Mouse (Mus musculus): Measurements from ENCODE around the gene Tspan18. TPM values are rescaled to one million over a fixed set of nuclear protein-coding genes. Genes with fewer than 3 reads are reported as not detected.
A peak's percentile ranks its signal among the peaks of the same experiment; 100 is the strongest.

The Tspan18 gene
- polyA plus RNA-seq, 1 experiment from 2014 or later = 20.1 TPM

DNA sequence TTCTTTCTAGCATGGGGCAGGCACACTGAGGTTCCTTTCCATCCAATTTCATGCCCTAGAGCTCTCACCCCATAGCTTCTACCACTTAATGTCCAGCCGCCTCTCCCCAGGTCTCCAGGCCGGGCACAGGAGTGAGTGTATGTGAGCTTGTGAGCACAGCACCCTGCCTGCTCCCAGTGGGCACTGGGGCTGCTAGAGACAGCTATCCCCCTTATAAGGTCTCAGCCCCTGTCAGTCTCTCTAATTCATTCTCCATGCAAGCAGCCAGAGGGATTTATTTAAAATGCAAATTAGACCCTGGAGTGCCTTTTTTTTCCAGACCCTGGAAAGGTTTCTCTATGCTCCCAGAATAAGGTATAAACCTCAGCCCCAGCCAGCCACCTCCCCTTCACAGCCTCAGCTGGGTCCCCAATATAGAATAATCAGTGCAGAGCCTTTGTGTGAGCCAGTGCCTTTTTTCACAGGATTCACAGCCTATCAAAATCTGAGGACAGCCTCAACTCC is 54.1 kb downstream of the Tspan18 start:
- peak overlapping the region; percentile 27; the same call in 1 of the 2 replicates for H3K9ac ChIP-seq (ENCODE audit: low read depth, low read length)
- WGBS = 35% methylated on average over 2 of the region's 2 CpGs
- no peaks in the 10 kb centered on the region for H3K36me3 ChIP-seq (ENCODE audit: control insufficient read depth, insufficient read depth, low read length)
- H3K27me3 ChIP-seq (ENCODE audit: control insufficient read depth, insufficient read depth, low read depth, low read length) = no peaks in the 10 kb centered on the region
- no peak overlapping the region for H3K4me3 ChIP-seq (ENCODE audit: low read depth, low read length)
- ATAC-seq = 0 out of 2 replicates have a peak, but pooled peaks have one; percentile 12
- H3K4me1 ChIP-seq (ENCODE audit: control insufficient read depth, insufficient read depth, low read length) = peaks cover 41% of the 10 kb centered on the region
- peak overlapping the region; percentile 65 for H3K27ac ChIP-seq (ENCODE audit: low read length)
- H3K4me2 ChIP-seq (ENCODE audit: low read length) = no peak overlapping the region
- no peaks in the 10 kb centered on the region for H3K9me3 ChIP-seq (replicated peaks; ENCODE audit: control insufficient read depth, low read length, poor library complexity, severe bottlenecking)

- 6% methylated on average over 11 of the region's 11 CpGs for WGBS
- no peak overlapping the region for H3K4me2 ChIP-seq (ENCODE audit: low read length)
- no peaks in the 10 kb centered on the region for H3K9me3 ChIP-seq (replicated peaks; ENCODE audit: control insufficient read depth, low read length, poor library complexity, severe bottlenecking)
- H3K4me1 ChIP-seq (ENCODE audit: control insufficient read depth, insufficient read depth, low read length) = peaks cover 31% of the 10 kb centered on the region
- peak; percentile 34 for ATAC-seq
- no peaks in the 10 kb centered on the region for H3K36me3 ChIP-seq (ENCODE audit: control insufficient read depth, insufficient read depth, low read length)
- H3K9ac ChIP-seq (ENCODE audit: low read depth, low read length) = no peak overlapping the region
- H3K27me3 ChIP-seq (ENCODE audit: control insufficient read depth, insufficient read depth, low read depth, low read length) = no peaks in the 10 kb centered on the region
- H3K27ac ChIP-seq (ENCODE audit: low read length) = peak overlapping the region; percentile 55
- H3K4me3 ChIP-seq (ENCODE audit: low read depth, low read length) = no peak overlapping the region
These were observed 55.9 kb downstream of the Tspan18 start for GRCm38 (mm10) chr2:93278181-93278975.

GRCm38 (mm10) chr2:93277486-93277885 is 56.8 kb downstream of the Tspan18 start:
- WGBS = 36% methylated on average over 4 of the region's 4 CpGs
- ATAC-seq = no peak
- H3K27ac ChIP-seq (ENCODE audit: low read length) = peak overlapping the region; percentile 55

DNA sequence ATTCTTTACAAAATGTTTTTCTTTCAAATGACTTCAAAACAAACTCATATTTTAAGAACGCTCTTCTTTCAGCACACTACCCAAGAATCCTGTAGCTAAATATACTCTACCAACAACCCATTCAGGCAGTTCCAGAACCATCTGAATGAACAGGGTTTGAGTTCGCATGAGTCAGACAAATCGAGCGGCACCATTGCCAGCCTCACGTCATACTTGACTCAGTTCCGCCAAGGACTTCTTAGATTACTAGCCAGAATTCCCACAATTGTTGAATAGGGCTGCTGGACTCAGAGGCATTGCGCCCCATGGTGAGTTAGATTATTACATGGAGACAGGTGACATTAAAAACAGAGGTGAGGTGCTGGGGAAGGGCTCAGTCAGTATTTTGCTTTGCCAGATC is 58.3 kb downstream of the Tspan18 start:
- H3K9me3 ChIP-seq (replicated peaks; ENCODE audit: control insufficient read depth, low read length, poor library complexity, severe bottlenecking) = no peaks in the 10 kb centered on the region
- H3K4me3 ChIP-seq (ENCODE audit: low read depth, low read length) = no peak overlapping the region
- no peak for ATAC-seq
- no peaks in the 10 kb centered on the region for H3K36me3 ChIP-seq (ENCODE audit: control insufficient read depth, insufficient read depth, low read length)
- peaks cover 31% of the 10 kb centered on the region for H3K4me1 ChIP-seq (ENCODE audit: control insufficient read depth, insufficient read depth, low read length)
- no peak overlapping the region for H3K27ac ChIP-seq (ENCODE audit: low read length)
- 87% methylated on average over 7 of the region's 7 CpGs for WGBS
- H3K9ac ChIP-seq (ENCODE audit: low read depth, low read length) = no peak overlapping the region
- no peaks in the 10 kb centered on the region for H3K27me3 ChIP-seq (ENCODE audit: control insufficient read depth, insufficient read depth, low read depth, low read length)
- no peak overlapping the region for H3K4me2 ChIP-seq (ENCODE audit: low read length)

More at GRCm38 (mm10) chr2:93277486-93277885, 56.8 kb downstream of the Tspan18 start:
- peaks cover 31% of the 10 kb centered on the region for H3K4me1 ChIP-seq (ENCODE audit: control insufficient read depth, insufficient read depth, low read length)
- H3K9me3 ChIP-seq (replicated peaks; ENCODE audit: control insufficient read depth, low read length, poor library complexity, severe bottlenecking) = no peaks in the 10 kb centered on the region
- no peaks in the 10 kb centered on the region for H3K27me3 ChIP-seq (ENCODE audit: control insufficient read depth, insufficient read depth, low read depth, low read length)
- H3K9ac ChIP-seq (ENCODE audit: low read depth, low read length) = no peak overlapping the region
- H3K4me3 ChIP-seq (ENCODE audit: low read depth, low read length) = no peak overlapping the region
- H3K4me2 ChIP-seq (ENCODE audit: low read length) = no peak overlapping the region
- no peaks in the 10 kb centered on the region for H3K36me3 ChIP-seq (ENCODE audit: control insufficient read depth, insufficient read depth, low read length)

DNA sequence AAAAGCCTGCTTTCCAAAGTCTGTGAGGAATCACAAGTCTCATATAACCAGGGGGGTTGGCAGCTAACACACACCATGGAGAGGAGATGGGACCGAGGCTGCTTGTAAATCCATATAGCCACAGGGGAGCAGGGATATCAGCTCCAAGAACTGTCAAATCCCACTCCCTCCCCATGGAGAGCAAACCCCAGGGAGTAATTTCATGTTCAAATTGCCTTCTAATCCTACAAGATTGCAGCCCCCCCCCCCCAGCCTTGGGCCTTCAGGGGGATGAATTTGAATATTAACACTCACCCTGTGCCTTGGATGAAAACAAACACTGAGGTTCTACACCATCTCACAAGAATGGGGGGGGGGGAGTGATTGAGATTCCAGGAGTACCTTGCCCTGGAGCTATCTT is 60.4 kb downstream of the Tspan18 start:
- H3K4me2 ChIP-seq (ENCODE audit: low read length) = no peak overlapping the region
- no peaks in the 10 kb centered on the region for H3K36me3 ChIP-seq (ENCODE audit: control insufficient read depth, insufficient read depth, low read length)
- H3K4me1 ChIP-seq (ENCODE audit: control insufficient read depth, insufficient read depth, low read length) = peaks cover 21% of the 10 kb centered on the region
- no peak overlapping the region for H3K27ac ChIP-seq (ENCODE audit: low read length)
- H3K9ac ChIP-seq (ENCODE audit: low read depth, low read length) = no peak overlapping the region
- no peaks in the 10 kb centered on the region for H3K9me3 ChIP-seq (replicated peaks; ENCODE audit: control insufficient read depth, low read length, poor library complexity, severe bottlenecking)
- no peak overlapping the region for H3K4me3 ChIP-seq (ENCODE audit: low read depth, low read length)
- 0% methylated on average over 1 of the region's 1 CpGs for WGBS
- no peak for ATAC-seq
- no peaks in the 10 kb centered on the region for H3K27me3 ChIP-seq (ENCODE audit: control insufficient read depth, insufficient read depth, low read depth, low read length)

GRCm38 (mm10) chr2:93270083-93270482 is 64.2 kb downstream of the Tspan18 start:
- Histone ChIP-seq H3K9me3 (replicated peaks; ENCODE audit: control insufficient read depth, low read length, poor library complexity, severe bottlenecking) (no peaks in the 10 kb centered on the region), H3K27me3 (ENCODE audit: control insufficient read depth, insufficient read depth, low read depth, low read length) (no peaks in the 10 kb centered on the region), H3K4me2 (ENCODE audit: low read length) (no peak overlapping the region), H3K36me3 (ENCODE audit: control insufficient read depth, insufficient read depth, low read length) (no peaks in the 10 kb centered on the region), H3K4me1 (ENCODE audit: control insufficient read depth, insufficient read depth, low read length) (peaks cover 15% of the 10 kb centered on the region; the same call in 1 of the 2 replicates), H3K4me3 (ENCODE audit: low read depth, low read length) (no peak overlapping the region), H3K27ac (ENCODE audit: low read length) (no peak overlapping the region), H3K9ac (ENCODE audit: low read depth, low read length) (no peak overlapping the region)
- WGBS = 41% methylated on average over 5 of the region's 5 CpGs
- no peak for ATAC-seq

- ATAC-seq = no peak
- 74% methylated on average over 10 of the region's 10 CpGs for WGBS
- no peak overlapping the region for H3K4me3 ChIP-seq (ENCODE audit: low read depth, low read length)
- H3K9me3 ChIP-seq (replicated peaks; ENCODE audit: control insufficient read depth, low read length, poor library complexity, severe bottlenecking) = no peaks in the 10 kb centered on the region
- H3K4me2 ChIP-seq (ENCODE audit: low read length) = no peak overlapping the region
- no peaks in the 10 kb centered on the region for H3K27me3 ChIP-seq (ENCODE audit: control insufficient read depth, insufficient read depth, low read depth, low read length)
- H3K27ac ChIP-seq (ENCODE audit: low read length) = no peak overlapping the region
- no peak overlapping the region for H3K9ac ChIP-seq (ENCODE audit: low read depth, low read length)
- peaks cover 15% of the 10 kb centered on the region; the same call in 1 of the 2 replicates for H3K4me1 ChIP-seq (ENCODE audit: control insufficient read depth, insufficient read depth, low read length)
- H3K36me3 ChIP-seq (ENCODE audit: control insufficient read depth, insufficient read depth, low read length) = no peaks in the 10 kb centered on the region
These were observed 64.7 kb downstream of the Tspan18 start for GRCm38 (mm10) chr2:93269611-93270010.

DNA sequence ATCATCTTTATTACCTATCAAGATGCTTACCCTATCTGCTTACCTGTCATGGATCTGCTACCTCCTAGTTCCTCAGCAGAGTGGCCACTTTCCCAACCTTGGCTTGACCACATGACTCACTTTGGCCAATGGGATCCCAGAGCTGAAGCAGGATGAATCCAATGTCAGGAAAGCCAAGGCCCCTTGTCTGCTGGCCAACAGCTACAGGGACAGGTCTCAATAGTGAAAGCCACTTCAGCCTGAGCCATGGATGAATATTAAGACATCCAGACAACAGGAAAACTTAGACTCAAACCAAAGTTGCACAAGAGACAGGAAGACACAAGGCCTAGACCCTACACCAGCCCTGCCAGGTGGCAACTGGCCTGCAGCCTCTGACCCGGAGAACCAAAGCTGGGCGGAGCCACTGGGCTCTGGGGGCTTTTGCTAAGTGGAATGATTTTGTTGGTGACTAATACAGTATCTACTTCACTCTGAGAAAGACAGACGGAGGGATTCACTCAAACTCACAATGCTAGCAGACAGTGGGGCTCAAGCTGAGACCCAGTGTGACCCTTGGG is 65.5 kb downstream of the Tspan18 start:
- H3K36me3 ChIP-seq (ENCODE audit: control insufficient read depth, insufficient read depth, low read length) = no peaks in the 10 kb centered on the region
- H3K9me3 ChIP-seq (replicated peaks; ENCODE audit: control insufficient read depth, low read length, poor library complexity, severe bottlenecking) = no peaks in the 10 kb centered on the region
- H3K4me3 ChIP-seq (ENCODE audit: low read depth, low read length) = no peak overlapping the region
- H3K9ac ChIP-seq (ENCODE audit: low read depth, low read length) = no peak overlapping the region
- H3K27me3 ChIP-seq (ENCODE audit: control insufficient read depth, insufficient read depth, low read depth, low read length) = no peaks in the 10 kb centered on the region
- H3K27ac ChIP-seq (ENCODE audit: low read length) = no peak overlapping the region
- peaks cover 15% of the 10 kb centered on the region; the same call in 1 of the 2 replicates for H3K4me1 ChIP-seq (ENCODE audit: control insufficient read depth, insufficient read depth, low read length)
- H3K4me2 ChIP-seq (ENCODE audit: low read length) = no peak overlapping the region
- no peak for ATAC-seq
- 83% methylated on average over 3 of the region's 3 CpGs for WGBS

- ATAC-seq = no peak
- Histone ChIP-seq H3K4me3 (ENCODE audit: low read depth, low read length) (no peak overlapping the region), H3K36me3 (ENCODE audit: control insufficient read depth, insufficient read depth, low read length) (no peaks in the 10 kb centered on the region), H3K9ac (ENCODE audit: low read depth, low read length) (no peak overlapping the region), H3K9me3 (replicated peaks; ENCODE audit: control insufficient read depth, low read length, poor library complexity, severe bottlenecking) (no peaks in the 10 kb centered on the region), H3K27me3 (ENCODE audit: control insufficient read depth, insufficient read depth, low read depth, low read length) (no peaks in the 10 kb centered on the region), H3K4me1 (ENCODE audit: control insufficient read depth, insufficient read depth, low read length) (peaks cover 13% of the 10 kb centered on the region; the same call in 1 of the 2 replicates), H3K27ac (ENCODE audit: low read length) (peak overlapping the region; percentile 65), H3K4me2 (ENCODE audit: low read length) (no peak overlapping the region)
- WGBS = 64% methylated on average over 4 of the region's 4 CpGs
These were observed 66.5 kb downstream of the Tspan18 start for GRCm38 (mm10) chr2:93267791-93268190.
